Mouse (Mus musculus) thymus, adult 2 months (tissue): Measurements from ENCODE around the gene Srbd1. TPM values are rescaled to one million over a fixed set of nuclear protein-coding genes. Genes with fewer than 3 reads are reported as not detected.

Experiments
- DNase-seq: peaks from one replicate; pipeline ENCODE4 v3.0.0; 2021
- H3K27ac ChIP-seq: fragments of 200-500 bp; 2 replicates; pipeline ENCODE4 v1.5.1; 2012; ENCODE audit warnings: low read length, control low read depth; ENCODE audit not compliant: control insufficient read depth, insufficient read depth
- H3K27me3 ChIP-seq: fragments of 200-500 bp; 2 replicates; pipeline ENCODE4 v1.6.1; 2012; ENCODE audit warnings: mild to moderate bottlenecking, low read length, moderate library complexity, mixed read lengths; ENCODE audit not compliant: control insufficient read depth, insufficient read depth
- H3K36me3 ChIP-seq: fragments of 200-500 bp; 2 replicates; pipeline ENCODE4 v1.6.1; 2012; ENCODE audit warnings: mild to moderate bottlenecking, low read length, moderate library complexity; ENCODE audit not compliant: control insufficient read depth, insufficient read depth
- H3K4me1 ChIP-seq: fragments of 200-500 bp; replicated peaks from 2 replicates; pipeline ENCODE4 v1.6.1; 2012; ENCODE audit warnings: low read length; ENCODE audit not compliant: control insufficient read depth, insufficient read depth
- H3K4me3 ChIP-seq: fragments of 200-500 bp; 2 replicates; pipeline ENCODE4 v1.5.1; 2012; ENCODE audit warnings: mild to moderate bottlenecking, low read length, control low read depth, moderate library complexity; ENCODE audit not compliant: control insufficient read depth, insufficient read depth
- CTCF ChIP-seq: fragments of 200-500 bp; IDR thresholded peaks from 2 replicates; pipeline ENCODE4 v1.5.1; 2012; ENCODE audit warnings: mild to moderate bottlenecking, control low read depth, low read length, moderate library complexity, borderline replicate concordance; ENCODE audit not compliant: control insufficient read depth, poor library complexity, insufficient read depth; ENCODE audit errors: extremely low read depth
- POLR2A ChIP-seq: fragments of 200-500 bp; IDR thresholded peaks from 2 replicates; pipeline ENCODE4 v1.6.1; 2012; ENCODE audit warnings: mild to moderate bottlenecking, low read length, control low read depth, moderate library complexity; ENCODE audit not compliant: control insufficient read depth, poor library complexity, insufficient read depth; ENCODE audit errors: extremely low read depth
- WGBS: fragments of 180-500 bp; shearing (Covaris S2); methylation state at CpG from one replicate; pipeline ENCODE4 v1.1.7; 2018; 5-methylcytosine and 5-hydroxymethylcytosine counted together
- polyA plus RNA-seq: library from polyadenylated mRNA; depleted of rRNA; stranded (reverse); fragments of >200 nt; gene quantifications from 2 replicates; pipeline ENCODE4 v1.2.3, GENCODE M21; 2012; rRNA removed

The Srbd1 gene
- polyA plus RNA-seq, 1 experiment: 3.2 TPM

DNA sequence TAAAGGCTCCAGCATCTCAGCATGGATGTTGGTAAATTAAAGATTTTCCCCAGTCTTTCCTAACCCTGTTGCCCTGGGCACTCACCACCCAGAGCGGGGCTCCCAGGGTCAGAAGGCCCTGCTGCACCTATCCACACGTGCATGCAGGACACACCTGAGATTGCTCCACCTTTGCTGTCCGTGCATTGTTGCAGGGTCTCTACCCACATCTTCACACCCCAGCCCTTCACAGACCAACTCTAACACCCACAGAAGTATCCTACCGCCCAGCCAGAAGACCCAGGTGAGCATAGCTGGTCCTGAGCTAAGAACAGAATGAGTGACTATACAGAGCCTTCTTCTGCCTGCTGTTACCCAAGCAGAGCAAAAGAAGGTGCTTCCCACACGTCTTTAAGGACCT, 201.9 kb downstream of the Srbd1 start:
- WGBS: 96% methylated on average over 5 of the region's 5 CpGs

DNA sequence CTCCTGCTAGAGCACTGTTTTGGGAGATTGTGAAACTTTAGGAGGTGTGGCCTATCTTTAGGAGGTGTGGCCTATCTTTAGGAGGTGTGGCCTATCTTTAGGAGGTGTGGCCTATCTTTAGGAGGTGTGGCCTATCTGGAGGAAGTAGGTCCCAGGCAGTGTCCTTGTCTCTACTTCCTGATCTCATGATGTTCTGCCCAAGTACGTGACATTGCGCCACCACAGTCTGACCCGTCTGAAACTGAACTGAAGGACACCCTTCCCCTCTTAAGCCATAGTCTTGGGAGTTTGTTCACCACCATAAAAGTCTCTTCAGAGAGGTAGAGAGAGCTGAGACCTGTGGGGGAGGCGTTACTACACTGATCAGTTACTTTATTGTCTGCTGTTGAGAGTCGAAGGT, 202.9 kb downstream of the Srbd1 start:
- WGBS: 97% methylated on average over 5 of the region's 5 CpGs
- TF ChIP-seq POLR2A (no peak), CTCF (no peak)
- Histone ChIP-seq H3K27ac (no peak overlapping the region), H3K4me3 (no peak overlapping the region), H3K4me1 (no peaks in the 10 kb centered on the region), H3K27me3 (no peaks in the 10 kb centered on the region), H3K36me3 (no peaks in the 10 kb centered on the region)
- no peak for DNase-seq

More for the DNA sequence above, 201.9 kb downstream of the Srbd1 start:
- TF ChIP-seq POLR2A: no peak
- TF ChIP-seq CTCF: no peak
- no peaks in the 10 kb centered on the region for H3K4me1 ChIP-seq
- no peaks in the 10 kb centered on the region for H3K36me3 ChIP-seq
- H3K27me3 ChIP-seq: no peaks in the 10 kb centered on the region
- no peak for DNase-seq
- H3K4me3 ChIP-seq: no peak overlapping the region
- H3K27ac ChIP-seq: no peak overlapping the region

DNA sequence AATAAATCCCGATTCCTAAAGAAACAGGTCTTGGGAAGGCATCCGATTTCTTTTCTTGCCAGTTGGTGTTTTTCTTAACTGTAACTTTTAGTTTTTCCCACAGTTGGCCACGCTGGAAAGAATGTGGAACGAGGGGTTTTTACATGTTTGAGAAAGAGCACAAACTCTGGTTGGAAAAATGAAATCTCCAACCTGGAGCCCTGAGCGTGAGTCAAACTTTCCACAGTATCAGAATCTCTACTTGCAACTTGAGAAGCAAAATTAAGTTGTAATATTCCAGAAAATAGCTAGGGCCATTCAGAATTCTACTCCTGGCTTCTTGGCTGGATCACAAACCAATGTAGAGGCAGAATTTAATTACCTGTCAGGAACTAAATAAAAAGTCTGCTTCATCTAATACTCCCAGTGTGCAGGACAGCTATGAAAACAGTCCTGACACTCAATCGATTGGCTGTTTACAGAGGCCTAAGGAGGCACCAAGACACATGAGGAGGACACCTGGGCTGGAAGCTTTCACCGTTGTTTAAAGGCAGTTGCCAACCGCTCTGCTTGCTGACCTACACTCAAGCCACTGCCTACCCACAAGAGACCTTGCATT, 203.7 kb downstream of the Srbd1 start:
- H3K36me3 ChIP-seq: no peaks in the 10 kb centered on the region
- 91% methylated on average over 8 of the region's 8 CpGs for WGBS

DNA sequence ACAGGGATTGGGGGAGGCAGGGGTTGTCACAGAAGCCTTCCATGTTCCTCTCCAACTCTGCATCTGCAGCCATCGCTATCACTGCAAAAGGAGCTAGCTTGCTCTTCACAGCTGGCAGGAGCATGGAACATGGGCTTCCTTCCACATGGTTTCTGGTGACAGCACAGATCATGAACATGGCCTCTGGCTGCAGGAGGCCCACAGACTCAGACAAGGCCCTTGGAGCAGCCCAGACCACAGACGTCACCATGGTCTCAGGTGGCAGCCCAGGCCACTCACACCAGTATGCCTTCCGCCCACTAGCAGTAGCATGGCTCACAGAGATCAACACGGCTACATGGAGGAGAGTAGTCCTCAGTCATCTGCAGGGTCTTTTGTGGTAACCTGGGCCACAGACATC, 207.8 kb downstream of the Srbd1 start:
- H3K27me3 ChIP-seq: no peaks in the 10 kb centered on the region
- WGBS: 99% methylated on average over 4 of the region's 4 CpGs
- H3K4me3 ChIP-seq: no peak overlapping the region
- DNase-seq: no peak
- no peaks in the 10 kb centered on the region for H3K4me1 ChIP-seq
- H3K27ac ChIP-seq: no peak overlapping the region
- TF ChIP-seq CTCF (no peak), POLR2A (no peak)
- H3K36me3 ChIP-seq: no peaks in the 10 kb centered on the region

More for the DNA sequence above, 203.7 kb downstream of the Srbd1 start:
- H3K4me1 ChIP-seq: no peaks in the 10 kb centered on the region
- H3K27me3 ChIP-seq: no peaks in the 10 kb centered on the region
- no peak for TF ChIP-seq CTCF
- TF ChIP-seq POLR2A: no peak
- no peak for DNase-seq
- H3K4me3 ChIP-seq: no peak overlapping the region
- no peak overlapping the region for H3K27ac ChIP-seq

DNA sequence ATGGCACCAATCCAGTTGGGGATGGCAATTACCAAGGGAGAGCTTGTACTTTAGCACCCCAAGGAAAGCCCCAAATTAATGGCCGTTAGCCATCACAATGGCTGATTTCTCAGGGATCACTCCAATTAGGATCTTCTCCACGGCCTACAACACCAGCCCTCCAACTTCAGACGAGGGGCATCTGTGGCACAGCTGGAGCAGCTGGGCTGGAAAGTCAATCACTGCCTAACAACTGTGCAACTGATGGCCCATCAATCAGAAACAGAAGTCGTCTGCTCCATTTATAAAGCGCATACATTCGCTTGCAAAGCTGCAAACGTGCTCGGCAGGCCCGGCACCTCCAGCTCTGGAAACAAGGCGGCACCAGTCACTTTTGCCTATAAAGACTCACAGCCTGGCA, 209.7 kb downstream of the Srbd1 start:
- no peaks in the 10 kb centered on the region for H3K27me3 ChIP-seq
- no peaks in the 10 kb centered on the region for H3K4me1 ChIP-seq
- TF ChIP-seq CTCF (no peak), POLR2A (no peak)
- H3K4me3 ChIP-seq: no peak overlapping the region
- no peak overlapping the region for H3K27ac ChIP-seq
- WGBS: 95% methylated on average over 10 of the region's 10 CpGs
- DNase-seq: no peak
- H3K36me3 ChIP-seq: no peaks in the 10 kb centered on the region

Other genes with a start within 250 kb of the Srbd1 start
- gene Prkce, start 22.6 kb upstream of the Srbd1 start, polyA plus RNA-seq: 1.6 TPM in 2 replicates